Mouse (Mus musculus) midbrain, embryonic 10.5 days (tissue): Measurements from ENCODE around the gene Ffar3. TPM values are rescaled to one million over a fixed set of nuclear protein-coding genes. Genes with fewer than 3 reads are reported as not detected.

Source experiments
- DNase-seq: peaks from one replicate; pipeline ENCODE4 v3.0.0-alpha.2; 2017; ENCODE audit warnings: low spot score
- H3K27ac ChIP-seq: fragments of 300-500 bp; sonication (generic); replicated peaks from 2 replicates; pipeline ENCODE4 v1.5.1; 2016; ENCODE audit warnings: mild to moderate bottlenecking
- H3K27me3 ChIP-seq: fragments of 300-500 bp; sonication (generic); 2 replicates; pipeline ENCODE4 v1.6.1; 2016; ENCODE audit warnings: low read depth, mild to moderate bottlenecking; ENCODE audit not compliant: poor library complexity, severe bottlenecking
- H3K36me3 ChIP-seq: fragments of 300-500 bp; sonication (generic); 2 replicates; pipeline ENCODE4 v1.6.1; 2016; ENCODE audit warnings: mild to moderate bottlenecking, moderate library complexity
- H3K4me1 ChIP-seq: fragments of 300-500 bp; sonication (generic); 2 replicates; pipeline ENCODE4 v1.6.1; 2016
- H3K4me3 ChIP-seq: fragments of 300-500 bp; sonication (generic); 2 replicates; pipeline ENCODE4 v1.5.1; 2016; ENCODE audit warnings: mild to moderate bottlenecking, moderate library complexity
- H3K9me3 ChIP-seq: fragments of 300-500 bp; sonication (generic); replicated peaks from 2 replicates; pipeline ENCODE4 v1.6.1; 2016; ENCODE audit warnings: mild to moderate bottlenecking
- WGBS: fragments of 180-500 bp; shearing (Covaris S2); methylation state at CpG from one replicate; pipeline ENCODE4 v1.1.7; 2016; 5-methylcytosine and 5-hydroxymethylcytosine counted together
- polyA plus RNA-seq: library from polyadenylated mRNA; unstranded; fragments of >200 nt; fragmentation: Nextera tagmentation; extraction: Ambion mirVana; gene quantifications from 2 replicates; pipeline ENCODE4 v1.2.1, GENCODE M21; 2016

The Ffar3 gene
- polyA plus RNA-seq, 1 experiment from 2014 or later = not detected

GRCm38 (mm10) chr7:30873083-30873482 lies 17.1 kb upstream of the Ffar3 start:
- peak; percentile 65 for DNase-seq
- 30% methylated on average over 15 of the region's 15 CpGs for WGBS
- peak overlapping the region; percentile 20; the same call in 1 of the 2 replicates for H3K4me3 ChIP-seq

GRCm38 (mm10) chr7:30863386-30863785 lies 7.4 kb upstream of the Ffar3 start:
- no peak for DNase-seq
- Histone ChIP-seq H3K36me3 (no peaks in the 10 kb centered on the region), H3K4me3 (no peak overlapping the region), H3K9me3 (no peaks in the 10 kb centered on the region), H3K4me1 (peaks cover 19% of the 10 kb centered on the region), H3K27ac (no peak overlapping the region), H3K27me3 (peaks cover 10% of the 10 kb centered on the region; the same call in 1 of the 2 replicates)
- WGBS = 68% methylated on average over 8 of the region's 8 CpGs

More at GRCm38 (mm10) chr7:30873083-30873482, 17.1 kb upstream of the Ffar3 start:
- Histone ChIP-seq H3K9me3 (no peaks in the 10 kb centered on the region), H3K4me1 (peaks cover 3% of the 10 kb centered on the region), H3K27me3 (peaks cover 7% of the 10 kb centered on the region; the same call in 1 of the 2 replicates), H3K36me3 (no peaks in the 10 kb centered on the region), H3K27ac (no peak overlapping the region)

GRCm38 (mm10) chr7:30861464-30861863 lies 5.5 kb upstream of the Ffar3 start, which contains the start of gene Ffar1:
Gene Ffar1, minus strand, starts transcription at chr7:30861564.
- WGBS = 91% methylated on average over 12 of the region's 12 CpGs
- Histone ChIP-seq H3K27me3 (peaks cover 10% of the 10 kb centered on the region; the same call in 1 of the 2 replicates), H3K4me1 (peaks cover 14% of the 10 kb centered on the region), H3K36me3 (no peaks in the 10 kb centered on the region), H3K9me3 (no peaks in the 10 kb centered on the region), H3K4me3 (no peak within 1 kb of the TSS), H3K27ac (peak within 1 kb of the TSS; percentile 49)
- no peak for DNase-seq

GRCm38 (mm10) chr7:30859635-30860402 lies 3.8 kb upstream of the Ffar3 start:
- WGBS = 13% methylated on average over 16 of the region's 16 CpGs
- peak overlapping the region; percentile 69 for H3K27ac ChIP-seq

GRCm38 (mm10) chr7:30859290-30859634 lies 3.3 kb upstream of the Ffar3 start:
- Histone ChIP-seq H3K27ac (no peak overlapping the region), H3K4me1 (peaks cover 14% of the 10 kb centered on the region), H3K27me3 (peaks cover 10% of the 10 kb centered on the region; the same call in 1 of the 2 replicates), H3K9me3 (no peaks in the 10 kb centered on the region), H3K4me3 (no peak overlapping the region), H3K36me3 (no peaks in the 10 kb centered on the region)
- DNase-seq = peak; percentile 61

More at GRCm38 (mm10) chr7:30859635-30860402, 3.8 kb upstream of the Ffar3 start:
- H3K4me3 ChIP-seq = peak overlapping the region; percentile 46
- H3K36me3 ChIP-seq = no peaks in the 10 kb centered on the region
- H3K4me1 ChIP-seq = peaks cover 14% of the 10 kb centered on the region
- peaks cover 10% of the 10 kb centered on the region; the same call in 1 of the 2 replicates for H3K27me3 ChIP-seq
- peak; percentile 77 for DNase-seq
- no peaks in the 10 kb centered on the region for H3K9me3 ChIP-seq

- Histone ChIP-seq H3K36me3 (no peaks in the 10 kb centered on the region), H3K4me1 (peaks cover 9% of the 10 kb centered on the region), H3K4me3 (no peak overlapping the region), H3K27me3 (peaks cover 10% of the 10 kb centered on the region; the same call in 1 of the 2 replicates), H3K27ac (no peak overlapping the region), H3K9me3 (no peaks in the 10 kb centered on the region)
- WGBS = 78% methylated on average over 1 of the region's 1 CpGs
- no peak for DNase-seq
These were observed 1.8 kb upstream of the Ffar3 start for GRCm38 (mm10) chr7:30857746-30858145.

GRCm38 (mm10) chr7:30851421-30851820 lies 4.6 kb downstream of the Ffar3 start:
- no peaks in the 10 kb centered on the region for H3K27me3 ChIP-seq
- no peak overlapping the region for H3K4me3 ChIP-seq
- no peaks in the 10 kb centered on the region for H3K4me1 ChIP-seq
- no peaks in the 10 kb centered on the region for H3K36me3 ChIP-seq
- no peak overlapping the region for H3K27ac ChIP-seq
- 81% methylated on average over 1 of the region's 1 CpGs for WGBS
- DNase-seq = no peak
- no peaks in the 10 kb centered on the region for H3K9me3 ChIP-seq

- Histone ChIP-seq H3K27me3 (no peaks in the 10 kb centered on the region), H3K4me1 (0 out of 2 replicates have a peak, but pooled peaks cover 5% of the 10 kb centered on the region), H3K9me3 (no peaks in the 10 kb centered on the region), H3K36me3 (no peaks in the 10 kb centered on the region), H3K4me3 (no peak overlapping the region), H3K27ac (no peak overlapping the region)
- WGBS = 86% methylated on average over 6 of the region's 6 CpGs
- no peak for DNase-seq
These were observed 8.0 kb downstream of the Ffar3 start for GRCm38 (mm10) chr7:30847934-30848333.

- Histone ChIP-seq H3K27me3 (no peaks in the 10 kb centered on the region), H3K4me1 (0 out of 2 replicates have a peak, but pooled peaks cover 5% of the 10 kb centered on the region), H3K4me3 (no peak overlapping the region), H3K27ac (no peak overlapping the region), H3K36me3 (no peaks in the 10 kb centered on the region), H3K9me3 (no peaks in the 10 kb centered on the region)
- WGBS = 88% methylated on average over 5 of the region's 5 CpGs
- DNase-seq = no peak
These were observed 8.6 kb downstream of the Ffar3 start for GRCm38 (mm10) chr7:30847386-30847785.

GRCm38 (mm10) chr7:30846505-30847053 lies 9.4 kb downstream of the Ffar3 start:
- DNase-seq = no peak
- H3K9me3 ChIP-seq = no peaks in the 10 kb centered on the region
- no peaks in the 10 kb centered on the region for H3K27me3 ChIP-seq
- no peak overlapping the region for H3K4me3 ChIP-seq
- H3K36me3 ChIP-seq = no peaks in the 10 kb centered on the region
- H3K4me1 ChIP-seq = 0 out of 2 replicates have a peak, but pooled peaks cover 5% of the 10 kb centered on the region
- 69% methylated on average over 2 of the region's 2 CpGs for WGBS
- H3K27ac ChIP-seq = no peak overlapping the region

- no peak overlapping the region for H3K27ac ChIP-seq
- no peaks in the 10 kb centered on the region for H3K27me3 ChIP-seq
- no peaks in the 10 kb centered on the region for H3K9me3 ChIP-seq
- no peak overlapping the region for H3K4me3 ChIP-seq
- WGBS = 51% methylated on average over 7 of the region's 7 CpGs
- H3K36me3 ChIP-seq = no peaks in the 10 kb centered on the region
- no peak for DNase-seq
- 0 out of 2 replicates have a peak, but pooled peaks cover 5% of the 10 kb centered on the region for H3K4me1 ChIP-seq
These were observed 11.2 kb downstream of the Ffar3 start for GRCm38 (mm10) chr7:30844676-30845297.

- H3K36me3 ChIP-seq = no peaks in the 10 kb centered on the region
These were observed 13.9 kb downstream of the Ffar3 start for GRCm38 (mm10) chr7:30842092-30842491.

More at GRCm38 (mm10) chr7:30842092-30842491, 13.9 kb downstream of the Ffar3 start:
- H3K4me3 ChIP-seq = no peak overlapping the region
- 0 out of 2 replicates have a peak, but pooled peaks cover 5% of the 10 kb centered on the region for H3K4me1 ChIP-seq
- no peaks in the 10 kb centered on the region for H3K9me3 ChIP-seq
- DNase-seq = no peak
- no peak overlapping the region for H3K27ac ChIP-seq
- 89% methylated on average over 5 of the region's 5 CpGs for WGBS
- H3K27me3 ChIP-seq = no peaks in the 10 kb centered on the region
